Mouse (Mus musculus): ENCODE measurements at regions not wholly inside any gene's neighbourhood (a gene's known extent, or its start where the extent isn't known, plus 50 kb on each side); places are given as distances from the start of the nearest gene placed in this dataset.

GRCm38 (mm10) chr8:115859406-115859805, 151.8 kb upstream of the Maf start:
- DNase-seq (ENCODE audit: extremely low spot score in 1 of 2, low spot score in 1 of 2), result no peak

GRCm38 (mm10) chr8:115856816-115857215, 149.2 kb upstream of the Maf start:
- DNase-seq (ENCODE audit: extremely low spot score in 1 of 2, low spot score in 1 of 2), result no peak

DNA sequence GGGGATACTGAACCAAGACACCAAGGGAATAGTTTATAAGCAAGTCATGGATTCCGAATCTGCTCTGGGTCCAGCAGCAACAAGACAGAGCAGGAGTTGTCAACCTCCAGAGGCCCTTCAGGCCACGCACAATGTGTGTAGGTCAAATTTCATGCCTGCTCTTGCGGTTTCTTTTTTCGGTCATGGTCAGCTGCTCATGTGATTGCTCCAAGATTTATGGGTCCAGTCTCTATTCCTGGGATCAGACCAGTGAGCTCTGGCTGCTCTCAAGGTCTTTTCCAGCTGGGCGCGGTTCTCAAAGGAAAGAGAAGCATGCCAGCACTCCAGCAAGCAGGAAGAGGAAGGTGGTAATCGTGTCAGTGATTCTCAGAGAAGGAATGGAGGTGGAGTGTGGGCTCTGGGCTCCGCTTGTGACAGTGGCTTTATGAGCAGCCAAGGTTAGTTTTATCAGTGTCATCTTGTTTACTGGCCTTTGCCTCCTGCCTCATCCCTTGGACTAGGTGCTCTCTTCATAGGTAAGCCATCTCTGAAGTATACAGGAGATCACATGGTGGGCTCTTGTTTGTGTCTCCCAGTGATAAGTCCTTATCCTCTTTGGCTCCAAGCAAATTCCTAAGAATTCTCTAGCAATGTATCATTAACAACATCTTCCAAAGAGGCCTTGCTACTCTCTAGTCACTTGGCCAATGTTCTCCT, 148.5 kb upstream of the Maf start:
- DNase-seq (ENCODE audit: extremely low spot score in 1 of 2, low spot score in 1 of 2), result no peak

DNA sequence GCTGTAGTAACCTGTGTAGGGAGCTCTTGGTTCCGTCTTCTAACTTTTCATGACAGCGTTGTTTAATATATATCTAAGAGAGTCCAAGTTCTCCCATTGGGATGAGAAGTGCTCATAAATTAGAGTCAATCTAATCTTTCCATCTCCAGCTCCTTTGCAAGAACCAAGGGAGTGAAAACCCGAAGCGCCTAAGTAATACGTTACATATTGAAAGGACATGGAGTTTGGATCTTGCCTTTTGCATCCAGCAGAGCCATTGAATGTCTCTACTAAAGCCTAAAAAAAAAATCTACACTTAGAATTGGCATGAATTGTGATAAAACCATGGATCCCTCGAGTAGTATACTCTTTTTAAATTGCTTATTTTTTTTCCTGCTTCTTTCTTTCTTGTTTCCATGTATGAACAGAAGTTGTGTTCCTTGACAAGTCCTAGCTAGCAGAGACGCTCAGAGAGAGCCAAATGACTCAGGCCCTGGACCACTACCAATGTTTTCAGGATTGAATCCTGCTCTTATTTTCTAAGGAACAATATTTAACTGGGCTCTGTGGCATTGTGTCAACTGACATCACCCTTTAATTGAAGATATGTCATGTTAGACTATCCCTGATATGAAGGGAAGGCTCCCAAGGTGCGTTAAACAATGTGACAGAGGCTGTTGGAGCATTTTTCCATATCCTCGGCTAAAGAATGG, 146.8 kb upstream of the Maf start:
- no peak for DNase-seq (ENCODE audit: extremely low spot score in 1 of 2, low spot score in 1 of 2)

GRCm38 (mm10) chr8:115850552-115850951, 143.0 kb upstream of the Maf start:
- DNase-seq (ENCODE audit: extremely low spot score in 1 of 2, low spot score in 1 of 2), result no peak

DNA sequence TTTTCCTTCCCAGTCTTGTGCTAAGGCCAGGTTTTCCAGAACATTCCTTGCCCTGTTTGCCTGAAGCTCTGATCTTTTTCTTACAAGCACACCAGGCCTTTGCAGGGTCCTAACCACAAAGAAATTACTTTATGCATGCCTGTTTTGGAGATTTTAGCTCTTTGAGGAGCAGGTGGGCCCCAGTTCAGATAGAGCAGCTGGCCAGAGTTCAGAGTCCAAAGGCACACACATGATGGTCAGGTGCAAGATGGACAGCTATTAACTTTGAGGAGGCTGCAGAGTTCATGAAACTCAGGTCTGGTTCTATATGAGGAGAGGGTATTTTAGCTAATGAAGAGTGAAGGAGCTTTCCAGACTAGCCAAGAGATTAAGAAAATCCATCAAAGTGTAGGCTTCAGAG, 125.8 kb upstream of the Maf start:
- DNase-seq (ENCODE audit: extremely low spot score in 1 of 2, low spot score in 1 of 2), result no peak

- no peak for DNase-seq (ENCODE audit: extremely low spot score in 1 of 2, low spot score in 1 of 2)
These were observed 124.1 kb upstream of the Maf start for GRCm38 (mm10) chr8:115831675-115832074.

- no peak for DNase-seq (ENCODE audit: extremely low spot score in 1 of 2, low spot score in 1 of 2)
These were observed 122.5 kb upstream of the Maf start for GRCm38 (mm10) chr8:115830012-115830662.

GRCm38 (mm10) chr8:115826516-115826915, 118.9 kb upstream of the Maf start:
- DNase-seq (ENCODE audit: extremely low spot score in 1 of 2, low spot score in 1 of 2), result no peak

- DNase-seq (ENCODE audit: extremely low spot score in 1 of 2, low spot score in 1 of 2), result no peak
These were observed 118.4 kb upstream of the Maf start for GRCm38 (mm10) chr8:115825899-115826502.

- DNase-seq (ENCODE audit: extremely low spot score in 1 of 2, low spot score in 1 of 2), result no peak
These were observed 116.8 kb upstream of the Maf start for GRCm38 (mm10) chr8:115824478-115824785.

DNA sequence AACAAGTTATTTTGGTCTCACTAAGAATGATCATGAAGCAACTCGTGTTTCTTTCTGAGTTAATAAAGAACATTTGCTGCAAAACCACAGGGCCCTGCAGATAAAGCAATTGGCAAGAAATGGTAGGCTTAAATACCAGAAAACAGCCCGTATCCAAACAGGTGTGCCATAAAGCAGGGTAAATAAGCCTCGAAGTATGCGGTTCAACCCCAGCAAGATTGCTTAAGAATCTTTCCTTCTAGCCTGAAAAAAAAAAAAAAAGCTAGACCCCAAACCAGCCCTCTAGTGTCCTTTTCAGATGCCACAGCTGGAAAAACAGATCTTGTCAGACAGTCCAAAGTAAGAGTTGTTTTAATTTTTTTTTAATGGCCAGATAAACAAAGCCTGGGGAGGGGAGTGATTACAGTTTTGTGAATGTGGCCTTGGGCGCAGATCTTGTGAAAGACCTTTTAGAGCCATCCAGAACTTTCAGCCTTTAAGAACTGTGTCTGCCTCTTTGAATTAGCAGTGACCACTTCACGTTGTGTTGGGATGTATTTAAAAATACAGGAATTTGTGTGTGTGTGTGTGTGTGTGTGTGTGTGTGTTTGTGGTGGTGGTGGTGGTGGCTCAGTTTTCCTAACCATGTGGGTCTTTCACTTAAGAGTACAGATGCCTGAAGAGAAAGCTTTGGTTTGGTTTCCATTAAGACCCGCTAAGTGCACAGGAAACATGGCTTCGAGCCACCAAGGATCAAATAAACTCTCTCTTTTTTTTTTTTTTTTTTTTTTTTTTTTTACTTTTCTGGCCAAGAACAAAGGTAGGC, 116.3 kb upstream of the Maf start:
- DNase-seq (ENCODE audit: extremely low spot score in 1 of 2, low spot score in 1 of 2), result no peak

DNA sequence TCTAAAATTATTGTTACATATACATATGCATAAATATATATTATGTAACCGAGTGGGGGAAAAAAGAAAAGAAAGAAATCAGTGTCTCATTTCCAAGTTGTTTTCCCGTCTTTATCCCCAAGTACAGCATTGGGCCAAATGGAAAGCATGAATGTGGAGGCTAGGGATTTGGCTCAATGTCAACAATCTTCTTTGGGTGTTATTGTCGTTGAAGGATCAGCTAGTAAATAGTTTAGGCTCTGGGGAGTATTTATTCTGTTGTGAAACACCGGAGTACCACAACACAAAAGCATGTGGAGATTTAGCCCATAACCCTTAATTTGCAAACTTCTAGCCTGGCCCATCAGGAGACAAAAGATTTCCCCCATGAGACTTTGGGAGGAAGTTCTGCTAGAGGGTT, 105.8 kb upstream of the Maf start:
- DNase-seq (ENCODE audit: extremely low spot score in 1 of 2, low spot score in 1 of 2), result no peak

DNA sequence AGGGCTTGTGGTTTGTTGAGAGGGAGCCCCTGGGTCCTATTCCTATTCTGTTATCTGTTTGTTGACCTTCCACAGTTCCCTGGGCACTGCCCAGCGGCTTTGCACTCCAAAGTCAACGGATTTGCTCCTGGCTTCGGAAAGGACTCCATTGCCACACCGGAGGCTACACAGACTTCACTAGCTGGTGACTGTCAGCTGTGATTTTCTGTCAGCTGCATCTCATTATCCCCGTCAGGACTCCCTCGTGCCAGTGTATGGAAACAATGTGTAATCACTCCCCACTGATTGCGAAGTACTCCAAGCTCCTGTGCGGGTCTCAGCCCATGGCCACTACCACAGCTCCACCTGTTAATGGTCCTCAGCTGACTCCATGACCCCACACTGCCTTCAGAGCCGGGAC, 99.0 kb upstream of the Maf start:
- no peak for DNase-seq (ENCODE audit: extremely low spot score in 1 of 2, low spot score in 1 of 2)

DNA sequence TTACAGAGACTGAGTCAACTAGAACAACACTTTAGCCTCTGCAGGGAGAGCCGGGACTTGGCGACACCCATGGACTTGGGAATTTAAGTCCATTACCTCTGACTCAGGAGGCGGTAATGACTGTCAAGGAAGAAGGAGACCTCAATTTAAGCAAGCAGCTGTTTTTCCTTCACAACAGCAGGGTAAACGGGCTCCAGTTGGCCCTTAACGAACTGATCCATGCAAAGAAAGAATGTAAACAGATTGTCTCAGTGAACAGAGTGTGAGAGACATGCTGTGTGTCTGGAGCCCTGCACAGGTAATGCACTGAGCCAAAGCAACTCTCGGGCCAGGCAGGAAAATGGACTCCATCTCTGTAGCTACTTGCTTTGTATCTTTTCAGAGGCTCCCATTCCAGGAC, 98.5 kb upstream of the Maf start:
- DNase-seq (ENCODE audit: extremely low spot score in 1 of 2, low spot score in 1 of 2), result no peak

DNA sequence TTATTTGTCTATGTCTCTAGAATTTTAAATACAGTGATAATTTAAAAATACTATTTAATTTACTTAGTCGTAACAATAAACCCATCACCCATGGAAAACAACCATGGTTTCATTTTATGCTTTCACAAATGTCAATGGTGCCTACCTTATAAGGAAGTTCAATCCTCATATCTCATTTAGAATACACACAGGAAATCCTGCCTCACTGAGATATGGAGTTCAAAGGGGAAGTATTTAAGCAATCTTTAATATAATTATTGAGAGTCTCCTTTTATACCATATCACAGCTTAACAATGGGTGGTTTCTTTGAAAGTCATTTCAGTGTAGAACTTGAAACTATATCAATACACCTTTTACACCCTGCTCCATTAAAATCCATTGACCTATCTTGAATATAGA, 86.0 kb upstream of the Maf start:
- DNase-seq (ENCODE audit: extremely low spot score in 1 of 2, low spot score in 1 of 2), result no peak

GRCm38 (mm10) chr8:115788421-115788820, 80.8 kb upstream of the Maf start:
- DNase-seq (ENCODE audit: extremely low spot score in 1 of 2, low spot score in 1 of 2), result no peak

- DNase-seq (ENCODE audit: extremely low spot score in 1 of 2, low spot score in 1 of 2), result no peak
These were observed 78.6 kb upstream of the Maf start for GRCm38 (mm10) chr8:115786185-115786584.

GRCm38 (mm10) chr8:115785769-115786168, 78.2 kb upstream of the Maf start:
- DNase-seq (ENCODE audit: extremely low spot score in 1 of 2, low spot score in 1 of 2), result no peak

DNA sequence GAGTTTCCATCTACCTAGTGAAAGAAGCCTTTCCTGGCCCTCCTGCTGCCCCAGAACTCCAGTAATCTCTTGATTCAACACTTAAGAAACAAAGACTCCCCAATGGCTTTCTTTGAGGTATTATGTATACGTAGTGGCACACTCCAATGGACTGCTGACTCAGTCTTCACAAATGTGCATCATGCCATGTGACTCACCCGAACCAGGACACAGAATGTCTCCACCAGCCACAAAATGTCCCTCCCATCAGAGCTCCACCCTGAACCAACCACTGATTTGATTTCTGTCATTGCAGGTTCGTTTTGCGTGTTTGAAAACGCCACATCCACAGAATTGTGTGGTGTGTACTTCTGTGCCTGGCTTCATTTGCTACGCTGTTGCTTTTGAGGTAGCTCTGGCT, 75.8 kb upstream of the Maf start:
- no peak for DNase-seq (ENCODE audit: extremely low spot score in 1 of 2, low spot score in 1 of 2)

GRCm38 (mm10) chr8:115778433-115778832, 70.8 kb upstream of the Maf start:
- no peak for DNase-seq (ENCODE audit: extremely low spot score in 1 of 2, low spot score in 1 of 2)
